Mouse (Mus musculus) left cerebral cortex, postnatal 25 days (tissue): ENCODE measurements at regions not wholly inside any gene's neighbourhood (a gene's known extent, or its start where the extent isn't known, plus 50 kb on each side); places are given as distances from the start of the nearest gene placed in this dataset.
A peak's percentile ranks its signal among the peaks of the same experiment; 100 is the strongest.

Source experiments
- DNase-seq, 2 experiments: peaks; one replicate each; pipeline ENCODE4 v3.0.0; 2022; ENCODE audit warnings: low spot score in 2 of 2, mixed read lengths in 1 of 2
- intact Hi-C: fragments of 180-260 bp; cut with DNase I; formaldehyde crosslinking; loops from one replicate; pipeline ENCODE4 v1.15.1; 2025

GRCm38 (mm10) chr15:18608533-18608932 lies 210.2 kb upstream of the Cdh10 start:
- peak in 1 of 2 experiments; percentile 14 for DNase-seq
- intact Hi-C loops, result no loop called here

GRCm38 (mm10) chr15:18623692-18624281 lies 195.0 kb upstream of the Cdh10 start:
- no peak for DNase-seq
- intact Hi-C loops, result no loop called here

- intact Hi-C loops, result no loop called here
- DNase-seq, result no peak
These were observed 193.8 kb upstream of the Cdh10 start for GRCm38 (mm10) chr15:18624956-18625355.

DNA sequence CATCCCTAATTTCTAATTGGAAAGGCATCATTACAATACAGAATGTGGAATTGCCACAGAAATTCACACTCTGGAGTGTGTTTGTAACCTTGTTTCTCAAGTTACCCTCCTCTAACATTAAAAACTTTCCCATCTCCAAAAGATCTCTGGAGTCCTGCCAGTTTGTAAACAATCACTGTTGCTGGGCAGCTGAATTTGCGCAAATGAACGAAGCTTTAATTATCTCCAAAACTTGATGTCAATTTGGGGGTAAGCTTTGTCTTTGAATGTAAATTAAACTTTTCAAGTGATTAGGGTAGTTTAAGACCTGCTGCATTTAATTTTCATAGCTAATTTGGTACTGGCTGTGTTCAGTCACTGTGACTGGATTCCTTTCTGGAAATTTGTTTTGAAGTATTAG lies 191.8 kb upstream of the Cdh10 start:
- intact Hi-C loops, result no loop called here
- no peak for DNase-seq
